Mouse (Mus musculus) frontal cortex, postnatal 36 days (tissue): Measurements from ENCODE around the gene Icam5.
"Not testable (repeated sequence)": the region's sequence is repeated elsewhere in the genome, so short reads cannot be mapped to it uniquely, and the experiment has no call there.

Experiments
- DNase-seq, 2 experiments: peaks; one replicate each; pipeline ENCODE4 v3.0.0; 2022; ENCODE audit warnings: low spot score in 2 of 2

Icam5 gene

GRCm38 (mm10) chr9:21035586-21035985 lies 3.7 kb downstream of the Icam5 start:
- peak in 1 of 2 experiments; percentile 22 for DNase-seq

DNA sequence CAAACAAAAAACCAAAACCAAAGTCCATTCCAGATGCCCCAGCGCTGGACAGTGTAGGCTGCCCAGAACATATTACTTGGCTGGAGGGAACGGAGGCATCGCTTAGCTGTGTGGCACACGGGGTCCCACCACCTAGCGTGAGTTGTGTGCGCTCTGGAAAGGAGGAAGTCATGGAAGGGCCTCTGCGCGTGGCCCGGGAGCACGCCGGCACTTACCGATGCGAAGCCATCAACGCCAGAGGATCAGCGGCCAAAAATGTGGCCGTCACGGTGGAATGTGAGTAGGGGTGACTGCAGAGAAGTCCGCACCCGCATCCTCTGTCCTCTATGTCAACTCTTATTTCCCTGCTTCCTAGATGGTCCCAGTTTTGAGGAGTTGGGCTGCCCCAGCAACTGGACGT lies 4.3 kb downstream of the Icam5 start:
- DNase-seq = no peak

DNA sequence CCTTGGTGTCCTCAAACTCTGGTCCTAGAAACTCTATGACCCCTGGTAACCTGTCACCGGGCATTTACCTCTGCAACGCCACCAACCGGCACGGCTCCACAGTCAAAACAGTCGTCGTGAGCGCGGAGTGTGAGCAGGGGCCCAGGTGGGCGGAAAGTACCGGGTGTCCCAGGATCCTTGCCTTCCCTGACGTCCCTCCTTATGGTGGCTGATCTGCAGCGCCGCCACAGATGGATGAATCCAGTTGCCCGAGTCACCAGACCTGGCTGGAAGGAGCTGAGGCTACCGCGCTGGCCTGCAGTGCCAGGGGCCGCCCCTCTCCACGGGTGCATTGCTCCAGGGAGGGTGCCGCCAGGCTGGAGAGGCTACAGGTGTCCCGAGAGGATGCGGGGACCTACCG lies 4.8 kb downstream of the Icam5 start:
- peak in 1 of 2 experiments; percentile 26 for DNase-seq

- peak; percentile 45 to 50 for DNase-seq
These were observed 5.6 kb downstream of the Icam5 start for GRCm38 (mm10) chr9:21037481-21037891.

- DNase-seq = no peak
These were observed 7.9 kb downstream of the Icam5 start for GRCm38 (mm10) chr9:21039779-21040178.

GRCm38 (mm10) chr9:21041308-21041707 lies 9.4 kb downstream of the Icam5 start:
- peak; percentile 80 to 85 for DNase-seq

DNA sequence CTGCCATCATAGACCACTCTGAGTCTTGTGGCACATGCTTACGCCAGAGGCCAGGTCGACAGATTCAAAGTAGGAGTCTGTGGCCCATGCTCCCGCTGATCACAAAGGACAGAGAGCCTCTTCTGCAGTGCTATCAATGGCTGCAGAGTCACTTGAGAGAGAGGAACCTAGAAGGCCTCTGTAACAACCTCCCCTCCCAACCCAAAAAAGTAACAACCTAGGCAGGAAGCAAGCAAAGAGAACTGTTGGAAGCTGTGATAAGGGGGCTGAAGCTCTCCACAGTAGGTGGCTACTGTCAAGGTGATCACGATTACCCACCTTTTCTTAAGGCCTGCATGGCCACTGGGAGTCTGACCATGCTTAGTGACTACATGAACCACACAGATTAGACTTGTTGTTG lies 11.7 kb downstream of the Icam5 start:
- DNase-seq = no peak

DNA sequence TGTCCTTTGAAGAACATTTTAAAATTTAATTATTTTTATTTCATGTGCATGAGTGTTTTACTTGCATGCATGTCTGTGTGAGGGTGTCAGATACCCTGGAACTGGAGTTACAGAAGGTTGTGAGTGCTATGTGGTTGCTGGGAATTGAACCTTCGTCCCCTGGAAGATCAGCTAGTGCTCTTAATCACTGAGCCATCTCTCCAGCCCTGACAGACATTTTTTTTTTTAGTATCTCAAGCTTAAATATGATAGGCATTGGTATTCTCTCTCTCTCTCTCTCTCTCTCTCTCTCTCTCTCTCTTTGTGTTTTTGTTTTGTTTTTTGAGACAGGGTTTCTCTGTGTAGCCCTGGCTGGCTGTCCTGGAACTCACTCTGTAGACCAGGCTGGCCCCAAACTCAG lies 12.9 kb downstream of the Icam5 start:
- not testable (repeated sequence) for DNase-seq

DNA sequence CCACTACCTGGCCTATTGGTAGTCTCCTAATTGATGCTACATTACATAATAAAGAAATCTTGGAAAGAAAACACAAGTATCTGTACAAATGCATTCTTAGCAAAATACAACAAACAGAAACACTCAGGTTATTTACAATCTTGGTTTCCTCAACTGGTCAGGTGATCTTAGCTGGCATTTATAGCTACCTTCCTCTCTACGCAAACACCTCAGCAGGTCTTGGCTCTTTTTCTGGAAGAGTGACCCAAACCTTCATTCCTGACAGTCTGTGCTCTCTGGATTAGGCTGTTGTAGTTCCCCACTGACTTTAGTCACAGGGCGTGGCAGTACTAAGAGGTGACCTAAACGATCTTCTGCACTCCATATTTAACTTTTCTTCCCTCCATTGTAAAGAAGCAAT lies 13.4 kb downstream of the Icam5 start:
- no peak for DNase-seq

GRCm38 (mm10) chr9:21051578-21051977 lies 19.7 kb downstream of the Icam5 start:
- no peak for DNase-seq

GRCm38 (mm10) chr9:21062928-21063327 lies 31.1 kb downstream of the Icam5 start:
- peak; percentile 73 to 80 for DNase-seq

- DNase-seq = no peak
These were observed 35.3 kb downstream of the Icam5 start, which contains the start of gene Zglp1 for GRCm38 (mm10) chr9:21067006-21067684. Gene Zglp1 (minus strand): TSS chr9:21067093.

DNA sequence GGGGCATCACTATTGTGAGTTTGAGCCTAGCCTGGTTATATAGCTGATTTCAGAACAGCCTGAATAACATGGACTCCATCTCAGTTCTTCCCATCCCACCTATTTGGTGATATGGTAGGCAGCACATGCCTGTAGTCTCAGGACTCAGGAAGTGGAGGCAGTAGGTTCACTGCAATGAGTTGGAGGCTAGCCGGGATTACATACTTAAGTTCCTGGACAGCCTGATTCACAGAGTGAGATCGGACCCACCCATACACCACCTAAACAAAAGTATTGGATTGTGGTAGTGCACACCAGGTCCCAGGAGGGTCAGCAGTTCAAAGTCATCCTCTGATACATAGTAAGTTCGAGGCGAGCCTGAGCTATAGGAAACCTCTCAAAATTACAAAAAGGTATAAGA lies 40.8 kb downstream of the Icam5 start:
- peak in 1 of 2 experiments; percentile 31 for DNase-seq

- DNase-seq = peak; percentile 91 to 95
These were observed 41.4 kb downstream of the Icam5 start, which contains the start of the genes Gm49373 and Fdx1l for GRCm38 (mm10) chr9:21073044-21073840. Gene Gm49373 (minus strand): TSS chr9:21073096. Gene Fdx1l (minus strand): TSS chr9:21073614.

- DNase-seq = no peak
These were observed 42.3 kb downstream of the Icam5 start for GRCm38 (mm10) chr9:21074173-21074572.

DNA sequence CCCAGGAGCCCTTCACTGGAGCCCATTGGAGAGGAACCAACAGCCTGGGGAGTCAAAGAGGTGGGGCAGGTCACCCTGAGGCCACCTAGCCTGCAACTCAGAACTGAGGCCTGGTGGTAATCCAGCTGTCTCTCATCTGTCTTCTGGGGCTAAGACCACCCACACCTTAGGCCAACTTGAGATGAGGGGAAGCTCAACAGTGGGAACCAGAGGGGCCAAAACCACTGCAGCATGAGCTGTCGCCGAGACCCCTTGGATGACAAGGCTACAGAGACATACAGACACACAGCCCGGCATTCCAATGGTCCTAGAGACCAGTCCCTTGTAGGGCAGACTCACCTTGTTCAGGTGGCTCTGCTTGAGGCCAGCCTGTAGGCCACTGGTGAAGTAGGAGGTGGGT lies 43.8 kb downstream of the Icam5 start:
- no peak for DNase-seq

GRCm38 (mm10) chr9:21081127-21081526 lies 49.3 kb downstream of the Icam5 start:
- no peak for DNase-seq

- no peak for DNase-seq
These were observed 51.5 kb downstream of the Icam5 start for GRCm38 (mm10) chr9:21083324-21083723.
